ENCODE assay signal across 8 mouse cellular contexts in genomic region chr4:45767891-45768558, GRCm38 (mm10). TPM values are rescaled to one million over a fixed set of nuclear protein-coding genes. Genes with fewer than 3 reads are reported as not detected.
DNase-seq lines count a peak whose midpoint lies in the region; ATAC-seq and TF ChIP-seq lines count a peak whose summit lies in the region.
"Had no signal": no experiment of that assay in that cellular context is flagged by ENCODE, and none has a peak within 500 bp of the region (broad histone marks: within the 10 kb centered on the region; RNA-seq: fewer than 3 reads in every experiment).

No protein-coding gene starts in this region.

- H3K9me3 ChIP-seq in intestine, embryonic 15.5 days: no peaks in the 10 kb centered on the region
- H3K9me3 ChIP-seq in neural tube, embryonic 15.5 days (replicated peaks): no peaks in the 10 kb centered on the region
- H3K9me3 ChIP-seq: megakaryocyte, embryonic 14.5 days had no signal

- no peaks in the 10 kb centered on the region for H3K36me3 ChIP-seq in intestine, embryonic 15.5 days
- H3K36me3 ChIP-seq in neural tube, embryonic 15.5 days: no peaks in the 10 kb centered on the region

- no peak overlapping the region for H3K4me2 ChIP-seq in intestine, embryonic 15.5 days (replicated peaks)
- no peak overlapping the region for H3K4me2 ChIP-seq in neural tube, embryonic 15.5 days

- 0 out of 2 replicates have a peak overlapping the region, but pooled peaks have one; percentile 8 for H3K27ac ChIP-seq in intestine, embryonic 15.5 days
- H3K27ac ChIP-seq in neural tube, embryonic 15.5 days (replicated peaks): no peak overlapping the region

- peak; percentile 52 for ATAC-seq in intestine, embryonic 15.5 days
- no peak for ATAC-seq in neural tube, embryonic 15.5 days (ENCODE audit: low FRiP score)

- H3K27me3 ChIP-seq in intestine, embryonic 15.5 days (replicated peaks): no peaks in the 10 kb centered on the region
- peaks cover 3% of the 10 kb centered on the region; the same call in 1 of the 2 replicates for H3K27me3 ChIP-seq in neural tube, embryonic 15.5 days (replicated peaks)

- peak; percentile 36 to 44 for DNase-seq in lung, adult 18-20 months
- no peak for DNase-seq in lung, adult 2 months
- peak; percentile 44 for DNase-seq in brain, embryonic 14.5 days (ENCODE audit: low read depth)
- DNase-seq in testis, postnatal 14 days (ENCODE audit: low spot score): peak; percentile 35
- DNase-seq in gastrocnemius, adult 8-10 months (ENCODE audit: low spot score in 2 of 2): no peak

- H3K4me3 ChIP-seq in lung, adult 2 months (replicated peaks; ENCODE audit: extremely low read depth, low read depth, low read length): no peak overlapping the region
- no peak overlapping the region for H3K4me3 ChIP-seq in intestine, embryonic 15.5 days (replicated peaks)
- no peak overlapping the region for H3K4me3 ChIP-seq in neural tube, embryonic 15.5 days (replicated peaks)
- H3K4me3 ChIP-seq: megakaryocyte, embryonic 14.5 days had no signal

- no peak overlapping the region for H3K9ac ChIP-seq in intestine, embryonic 15.5 days
- no peak overlapping the region for H3K9ac ChIP-seq in neural tube, embryonic 15.5 days (replicated peaks)

- peaks cover 4% of the 10 kb centered on the region for H3K4me1 ChIP-seq in lung, adult 2 months (ENCODE audit: control insufficient read depth, insufficient read depth, low read length)
- H3K4me1 ChIP-seq in intestine, embryonic 15.5 days (replicated peaks): peaks cover 68% of the 10 kb centered on the region
- H3K4me1 ChIP-seq in neural tube, embryonic 15.5 days: peaks cover 70% of the 10 kb centered on the region

- no peak for TF ChIP-seq CTCF in lung, adult 2 months (IDR thresholded peaks at IDR 0.05; ENCODE audit: insufficient read depth, low read length)
- TF ChIP-seq CTCF in brain, embryonic 14.5 days (IDR thresholded peaks at IDR 0.05; ENCODE audit: borderline replicate concordance, extremely low read depth, insufficient read depth, insufficient read length): no peak

- TF ChIP-seq POLR2A in lung, adult 2 months (IDR thresholded peaks at IDR 0.05; ENCODE audit: borderline replicate concordance, extremely low read depth, low read depth, low read length): no peak
- TF ChIP-seq POLR2A in brain, embryonic 14.5 days (IDR thresholded peaks at IDR 0.05; ENCODE audit: borderline replicate concordance, extremely low read depth, insufficient read depth, insufficient read length, poor library complexity, severe bottlenecking): no peak

- WGBS in lung, adult 2 months: 31% methylated on average over 11 of the region's 11 CpGs
- 24% methylated on average over 11 of the region's 11 CpGs for WGBS in intestine, embryonic 15.5 days
- 67% methylated on average over 11 of the region's 11 CpGs for WGBS in neural tube, embryonic 15.5 days

RNA-seq across cellular contexts. Expression of gene Aldh1b1, which starts 30.8 kb away (rescaled TPM):
- 3.1 and 3.9 TPM in 2 replicates for polyA plus RNA-seq in lung, adult 2 months (2012; rRNA removed)
- polyA plus RNA-seq in brain, embryonic 14.5 days (2012; rRNA removed): 9.8 and 11.4 TPM in 2 replicates
- polyA plus RNA-seq in intestine, embryonic 15.5 days (2015; fragmentation: Nextera tagmentation; extraction: Ambion mirVana): 428 and 484 TPM in 2 replicates
- polyA plus RNA-seq in neural tube, embryonic 15.5 days (2015; fragmentation: Nextera tagmentation; extraction: Ambion mirVana): 18.7 and 36.7 TPM in 2 replicates
- total RNA-seq in gastrocnemius, adult 8-10 months (2022): under 1 TPM; 0.27 to 0.81 (median 0.37) TPM

RNA-seq across cellular contexts. Expression of gene Igfbpl1, which starts 58.7 kb away (rescaled TPM):
- polyA plus RNA-seq in lung, adult 2 months (2012; rRNA removed): 0.18 and 0.28 TPM in 2 replicates
- polyA plus RNA-seq in brain, embryonic 14.5 days (2012; rRNA removed): 266 and 421 TPM in 2 replicates
- polyA plus RNA-seq in intestine, embryonic 15.5 days (2015; fragmentation: Nextera tagmentation; extraction: Ambion mirVana): 0.42 and 0.53 TPM in 2 replicates
- 14.2 and 24.7 TPM in 2 replicates for polyA plus RNA-seq in neural tube, embryonic 15.5 days (2015; fragmentation: Nextera tagmentation; extraction: Ambion mirVana)
- total RNA-seq in gastrocnemius, adult 8-10 months (2022): not detected

Comparison
In these comparisons a context has a peak if more than half of its experiments do, and no peak if none do; other contexts are left out.
1. DNase-seq: peak in lung, adult 18-20 months (2 of 2), brain, embryonic 14.5 days (single experiment) and testis, postnatal 14 days (single experiment); none in lung, adult 2 months (single experiment) and gastrocnemius, adult 8-10 months (0 of 2).
2. RNA of gene Aldh1b1, which starts 30.8 kb away (polyA plus RNA-seq): 428 to 484 TPM in intestine, embryonic 15.5 days; 18.7 to 36.7 TPM in neural tube, embryonic 15.5 days, 9.8 to 11.4 TPM in brain, embryonic 14.5 days and 3.1 to 3.9 TPM in lung, adult 2 months; every median in the first group is over 10 times any median in the second.